Mouse (Mus musculus) limb, embryonic 14.5 days (tissue): ENCODE data around the gene Arel1. TPM values are rescaled to one million over a fixed set of nuclear protein-coding genes. Genes with fewer than 3 reads are reported as not detected.

Experiments used
- ATAC-seq: fragments of 200-750 bp; cut with Nextera tagmentation; 2 replicates; pipeline ENCODE4 v1.8.0; 2017; ENCODE audit warnings: low read depth, moderate number of reproducible peaks, moderate TSS enrichment; ENCODE audit not compliant: low FRiP score
- DNase-seq: peaks from one replicate; pipeline ENCODE4 v3.0.0-alpha.2; 2015; ENCODE audit warnings: low spot score
- H3K27ac ChIP-seq: fragments of 300-500 bp; sonication (generic); replicated peaks from 2 replicates; pipeline ENCODE4 v1.5.1; 2014; ENCODE audit warnings: low read depth, mild to moderate bottlenecking, low read length, moderate library complexity, mixed read lengths
- H3K27me3 ChIP-seq: fragments of 300-500 bp; sonication (generic); 2 replicates; pipeline ENCODE4 v1.6.1; 2014; ENCODE audit warnings: low read length, mixed read lengths; ENCODE audit not compliant: control insufficient read depth, insufficient read depth
- H3K36me3 ChIP-seq: fragments of 300-500 bp; sonication (generic); 2 replicates; pipeline ENCODE4 v1.6.1; 2014; ENCODE audit warnings: mild to moderate bottlenecking, low read length, moderate library complexity, mixed read lengths; ENCODE audit not compliant: control insufficient read depth, insufficient read depth
- H3K4me1 ChIP-seq: fragments of 300-500 bp; sonication (generic); 2 replicates; pipeline ENCODE4 v1.6.1; 2014; ENCODE audit warnings: antibody characterized with exemption, low read length, mixed read lengths; ENCODE audit not compliant: control insufficient read depth, insufficient read depth
- H3K4me2 ChIP-seq: fragments of 300-500 bp; sonication (generic); replicated peaks from 2 replicates; pipeline ENCODE4 v1.6.1; 2014; ENCODE audit warnings: low read depth, mild to moderate bottlenecking, low read length, moderate library complexity; ENCODE audit not compliant: severe bottlenecking
- H3K4me3 ChIP-seq: fragments of 300-500 bp; sonication (generic); replicated peaks from 2 replicates; pipeline ENCODE4 v1.5.1; 2014; ENCODE audit warnings: low read length
- H3K9ac ChIP-seq: fragments of 300-500 bp; sonication (generic); 2 replicates; pipeline ENCODE4 v1.6.1; 2014; ENCODE audit warnings: mild to moderate bottlenecking, low read depth, low read length, moderate library complexity; ENCODE audit not compliant: severe bottlenecking
- H3K9me3 ChIP-seq: fragments of 300-500 bp; sonication (generic); 2 replicates; pipeline ENCODE4 v1.6.1; 2016; ENCODE audit warnings: low read length; ENCODE audit not compliant: control insufficient read depth
- POLR2A ChIP-seq: fragments of 200-500 bp; IDR thresholded peaks from 2 replicates; pipeline ENCODE4 v1.8.0; 2012; ENCODE audit warnings: inconsistent platforms, mild to moderate bottlenecking, moderate library complexity, borderline replicate concordance; ENCODE audit not compliant: insufficient read depth, insufficient read length; ENCODE audit errors: extremely low read depth
- WGBS: fragments of 180-500 bp; shearing (Covaris S2); extraction: QIAGEN DNeasy Blood & Tissue Kit; methylation state at CpG from one replicate; pipeline ENCODE4 v1.1.7; 2014; 5-methylcytosine and 5-hydroxymethylcytosine counted together
- polyA plus RNA-seq, 2 experiments: library from polyadenylated mRNA; depleted of rRNA in 1 of 2; stranded (reverse) in 1 of 2; unstranded in 1 of 2; fragments of >200 nt; fragmentation: Nextera tagmentation in 1 of 2; extraction: Ambion mirVana in 1 of 2; gene quantifications; 2 replicates each; pipeline versions ENCODE4 v1.2.1 to v1.2.3; 2012 to 2014

Gene Arel1
- polyA plus RNA-seq, 2 experiments: 13.9 to 24.5 TPM

DNA sequence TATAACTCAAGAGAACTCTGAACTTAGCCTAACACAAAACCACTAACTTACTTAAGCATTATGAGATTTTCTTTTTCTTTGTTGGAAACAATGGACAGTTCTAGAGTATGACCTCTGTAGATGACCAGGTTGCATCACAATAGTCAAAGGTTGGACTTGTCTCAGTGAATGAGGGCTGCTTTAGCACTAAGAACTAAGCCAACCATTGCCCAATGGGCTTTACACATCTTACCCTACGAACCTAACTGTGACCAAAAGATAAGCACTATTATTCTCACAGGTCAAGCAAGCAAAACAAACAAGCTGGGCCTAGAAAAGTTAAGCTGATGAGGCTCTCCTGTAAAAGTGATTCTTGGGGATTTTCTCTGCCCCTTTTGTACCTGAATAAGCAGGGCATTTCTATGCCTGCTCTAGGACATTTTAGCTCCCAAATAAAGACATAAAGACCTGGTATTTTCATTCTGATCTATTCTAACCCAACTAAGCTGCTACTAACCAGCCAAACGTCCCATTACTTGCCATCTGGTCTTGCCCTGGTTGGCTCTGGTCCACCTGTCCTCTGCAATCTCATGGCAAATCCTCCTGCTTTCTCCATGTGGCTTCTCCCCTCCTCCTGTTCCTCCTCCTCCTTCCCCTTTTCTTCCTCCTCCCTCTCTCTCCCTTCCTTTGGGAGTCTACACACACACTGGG lies 22.7 kb downstream of the Arel1 start:
- H3K9me3 ChIP-seq: no peaks in the 10 kb centered on the region
- TF ChIP-seq POLR2A: no peak
- no peak overlapping the region for H3K9ac ChIP-seq
- no peak overlapping the region for H3K4me2 ChIP-seq
- no peaks in the 10 kb centered on the region for H3K4me1 ChIP-seq
- no peak overlapping the region for H3K27ac ChIP-seq
- WGBS: 69% methylated on average over 2 of the region's 2 CpGs
- ATAC-seq: no peak
- no peak for DNase-seq
- no peak overlapping the region for H3K4me3 ChIP-seq
- no peaks in the 10 kb centered on the region for H3K27me3 ChIP-seq
- H3K36me3 ChIP-seq: peaks cover 36% of the 10 kb centered on the region

DNA sequence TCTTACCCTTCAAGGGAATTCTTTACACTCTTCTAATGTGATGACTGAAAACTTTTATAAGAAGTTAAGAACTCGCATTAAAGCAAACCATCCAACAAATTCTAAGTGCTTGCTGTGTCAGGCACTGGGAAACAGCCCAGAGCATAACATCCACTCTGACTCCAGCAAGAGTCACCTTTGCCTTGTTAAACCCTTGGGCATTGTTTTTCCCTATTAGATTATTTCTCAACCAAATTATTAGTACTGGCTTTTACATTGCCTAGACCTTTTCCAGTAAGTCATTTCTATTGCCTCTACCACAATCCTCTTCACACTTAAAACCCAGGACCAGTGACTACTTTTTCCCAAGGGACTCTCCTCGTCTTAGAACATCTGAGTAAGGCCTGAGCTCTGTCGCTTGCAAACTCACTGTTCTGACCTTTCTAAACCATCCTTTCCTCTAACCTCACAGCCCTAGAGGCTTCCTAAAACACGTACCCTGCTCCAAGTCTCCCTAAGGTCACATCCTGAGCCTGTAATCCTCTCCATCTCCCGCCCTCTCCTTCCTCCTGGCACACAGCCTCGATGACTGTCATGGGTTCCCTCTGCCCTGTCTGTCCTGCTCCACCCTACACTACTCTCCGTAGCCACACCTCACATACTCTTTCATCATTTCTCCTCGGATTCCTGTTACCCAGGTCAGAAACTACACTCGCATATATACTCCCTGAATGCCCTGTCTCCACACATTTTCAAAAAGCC lies 25.7 kb downstream of the Arel1 start:
- WGBS: 94% methylated on average over 9 of the region's 9 CpGs
- Histone ChIP-seq H3K9me3 (no peaks in the 10 kb centered on the region), H3K9ac (no peak overlapping the region), H3K27me3 (no peaks in the 10 kb centered on the region), H3K27ac (no peak overlapping the region), H3K4me2 (no peak overlapping the region), H3K36me3 (peaks cover 59% of the 10 kb centered on the region), H3K4me1 (no peaks in the 10 kb centered on the region), H3K4me3 (no peak overlapping the region)
- no peak for TF ChIP-seq POLR2A
- no peak for ATAC-seq
- DNase-seq: no peak

DNA sequence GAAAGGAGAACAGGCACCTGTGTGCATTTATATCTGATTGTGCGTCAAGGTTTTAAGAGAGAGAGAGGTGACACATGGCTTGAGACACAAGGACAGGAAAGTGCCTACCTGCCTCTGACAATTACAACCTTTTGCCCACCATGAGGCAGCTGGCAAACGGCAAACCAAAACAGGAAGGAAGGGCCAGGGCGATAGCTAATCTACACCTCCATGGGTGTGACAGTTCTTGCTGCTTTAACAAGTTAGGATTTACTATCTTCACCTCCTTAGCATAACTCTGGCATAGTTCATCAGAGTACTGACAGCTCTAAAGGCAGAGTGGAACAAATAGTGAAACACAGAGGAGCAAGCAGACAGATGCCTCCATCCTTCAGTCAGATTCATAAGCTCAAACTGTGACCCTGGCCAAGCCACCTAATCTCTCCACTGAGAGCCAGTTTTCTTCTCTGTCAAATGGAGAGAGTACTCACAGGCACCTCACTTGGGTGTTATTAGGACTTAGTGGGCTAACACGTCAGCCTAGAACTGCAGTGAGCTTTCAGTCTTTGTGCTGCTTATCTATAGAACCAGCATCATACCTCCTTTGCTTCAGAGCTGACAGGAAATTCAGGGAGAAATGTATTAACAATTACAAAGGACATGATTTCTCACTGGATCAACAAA lies 26.4 kb downstream of the Arel1 start:
- Histone ChIP-seq H3K36me3 (peaks cover 59% of the 10 kb centered on the region), H3K27me3 (no peaks in the 10 kb centered on the region), H3K9me3 (no peaks in the 10 kb centered on the region), H3K4me2 (no peak overlapping the region), H3K4me3 (no peak overlapping the region), H3K4me1 (no peaks in the 10 kb centered on the region), H3K9ac (no peak overlapping the region), H3K27ac (no peak overlapping the region)
- ATAC-seq: no peak
- WGBS: 88% methylated on average over 4 of the region's 4 CpGs
- DNase-seq: no peak
- no peak for TF ChIP-seq POLR2A

DNA sequence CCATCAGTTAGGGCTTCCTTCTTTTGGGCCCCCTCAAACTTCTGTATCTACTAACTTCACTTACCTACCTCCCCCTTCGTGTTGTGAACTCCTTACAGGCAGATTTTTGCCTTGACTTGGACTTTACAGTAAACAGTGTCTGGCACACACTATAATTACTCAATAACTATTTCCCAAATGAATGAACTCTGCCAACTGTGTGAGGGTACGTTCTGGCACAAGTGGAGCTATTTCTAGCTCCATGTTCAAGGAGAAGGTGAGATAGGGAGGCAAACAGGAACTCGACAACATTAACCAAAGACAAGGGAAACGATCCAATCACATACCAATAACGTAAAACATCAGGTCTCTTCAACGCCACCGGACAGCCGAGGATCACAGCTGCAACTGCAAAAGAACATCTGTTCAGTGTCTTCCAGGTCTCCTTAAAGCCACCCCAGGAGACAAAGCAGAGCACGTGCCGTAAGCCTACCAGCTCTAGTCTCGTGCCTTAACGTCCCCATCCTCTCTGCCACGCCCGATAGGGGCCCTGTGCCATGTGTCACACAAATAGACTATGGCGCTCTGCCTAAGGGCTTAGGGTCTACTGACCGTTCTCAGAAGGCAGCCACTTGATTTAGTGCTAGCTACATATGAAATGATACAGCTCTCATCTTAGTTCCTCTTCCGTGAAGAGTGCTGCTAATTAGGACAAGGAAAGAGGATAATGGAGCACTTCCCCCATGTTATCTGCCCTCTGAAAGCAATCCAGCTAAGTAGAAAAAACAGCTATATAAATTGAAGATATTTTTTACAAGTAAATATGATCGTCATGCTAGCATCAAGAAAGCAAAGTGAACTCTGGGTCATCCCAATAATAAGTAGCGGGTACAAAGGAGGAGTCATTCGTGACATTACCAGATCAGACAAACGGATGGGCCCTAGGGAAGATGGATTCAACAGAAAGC lies 27.4 kb downstream of the Arel1 start:
- H3K36me3 ChIP-seq: peaks cover 61% of the 10 kb centered on the region
- no peaks in the 10 kb centered on the region for H3K27me3 ChIP-seq
- H3K4me3 ChIP-seq: no peak overlapping the region
- 88% methylated on average over 21 of the region's 21 CpGs for WGBS
- ATAC-seq (no peak), DNase-seq (no peak)
- H3K4me2 ChIP-seq: no peak overlapping the region
- no peaks in the 10 kb centered on the region for H3K4me1 ChIP-seq
- no peak for TF ChIP-seq POLR2A
- no peak overlapping the region for H3K9ac ChIP-seq
- H3K9me3 ChIP-seq: no peaks in the 10 kb centered on the region
- H3K27ac ChIP-seq: no peak overlapping the region

DNA sequence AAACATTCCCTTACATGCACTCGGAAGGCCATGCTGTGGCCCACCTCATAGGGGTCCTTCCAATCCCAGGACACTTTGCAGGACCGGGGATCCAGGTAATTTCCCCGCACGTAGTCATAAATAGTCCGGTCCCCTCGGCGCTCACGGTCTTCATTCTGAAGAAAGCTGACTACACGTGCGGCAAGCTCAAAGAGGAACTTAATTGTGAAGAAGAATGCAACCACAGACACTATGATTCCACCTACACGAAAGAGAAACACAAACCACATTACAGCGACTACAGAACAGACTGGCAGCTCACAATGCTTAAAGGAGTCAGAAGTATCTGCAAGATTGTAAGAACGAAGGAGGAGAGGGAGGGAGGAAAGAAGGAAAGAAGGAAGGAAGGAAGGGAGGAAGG lies 29.0 kb downstream of the Arel1 start:
- Histone ChIP-seq H3K4me2 (no peak overlapping the region), H3K4me1 (no peaks in the 10 kb centered on the region), H3K9ac (no peak overlapping the region), H3K27ac (no peak overlapping the region), H3K4me3 (no peak overlapping the region), H3K27me3 (no peaks in the 10 kb centered on the region), H3K36me3 (peaks cover 54% of the 10 kb centered on the region), H3K9me3 (no peaks in the 10 kb centered on the region)
- no peak for DNase-seq
- TF ChIP-seq POLR2A: no peak
- no peak for ATAC-seq
- 94% methylated on average over 13 of the region's 13 CpGs for WGBS
